Mouse (Mus musculus) large intestine, adult 2 months (tissue): ENCODE measurements around the gene Anapc2. TPM values are rescaled to one million over a fixed set of nuclear protein-coding genes. Genes with fewer than 3 reads are reported as not detected.

Source experiments
- DNase-seq: peaks from one replicate; pipeline ENCODE4 v3.0.0-alpha.2; 2012; ENCODE audit warnings: low read depth, low spot score
- WGBS: fragments of 180-500 bp; shearing (Covaris S2); methylation state at CpG from one replicate; pipeline ENCODE4 v1.1.7; 2018; 5-methylcytosine and 5-hydroxymethylcytosine counted together
- polyA plus RNA-seq: library from polyadenylated mRNA; depleted of rRNA; stranded (reverse); fragments of >200 nt; gene quantifications from 2 replicates; pipeline ENCODE4 v1.2.3, GENCODE M21; 2012

The Anapc2 gene
- polyA plus RNA-seq, 1 experiment = 64.2 TPM

GRCm38 (mm10) chr2:25265897-25266656 is 6.2 kb upstream of the Anapc2 start:
- 31% methylated on average over 6 of the region's 6 CpGs for WGBS
- DNase-seq = peak; percentile 81

GRCm38 (mm10) chr2:25266720-25267119 is 5.6 kb upstream of the Anapc2 start:
- peak; percentile 76 for DNase-seq
- 15% methylated on average over 2 of the region's 2 CpGs for WGBS

DNA sequence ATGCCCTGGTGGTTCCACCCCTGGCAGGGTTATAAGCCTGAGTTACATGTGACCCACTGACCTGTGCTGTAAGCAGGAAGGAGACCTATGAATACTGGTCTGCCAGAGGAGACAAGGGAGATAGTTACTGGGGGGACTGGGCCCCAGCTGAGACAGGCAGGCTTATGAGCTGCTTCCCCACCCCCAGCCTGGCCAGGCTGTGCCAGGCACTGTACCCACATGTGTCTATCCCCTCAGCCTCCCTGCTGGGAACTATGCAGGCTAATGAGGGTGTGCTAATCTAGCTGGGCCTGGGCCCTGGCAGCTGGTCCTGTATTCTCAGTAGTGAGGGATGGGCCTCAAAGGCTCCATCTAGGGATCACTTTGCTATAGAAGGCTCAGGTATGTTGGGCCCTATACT is 5.0 kb upstream of the Anapc2 start:
- DNase-seq = no peak

DNA sequence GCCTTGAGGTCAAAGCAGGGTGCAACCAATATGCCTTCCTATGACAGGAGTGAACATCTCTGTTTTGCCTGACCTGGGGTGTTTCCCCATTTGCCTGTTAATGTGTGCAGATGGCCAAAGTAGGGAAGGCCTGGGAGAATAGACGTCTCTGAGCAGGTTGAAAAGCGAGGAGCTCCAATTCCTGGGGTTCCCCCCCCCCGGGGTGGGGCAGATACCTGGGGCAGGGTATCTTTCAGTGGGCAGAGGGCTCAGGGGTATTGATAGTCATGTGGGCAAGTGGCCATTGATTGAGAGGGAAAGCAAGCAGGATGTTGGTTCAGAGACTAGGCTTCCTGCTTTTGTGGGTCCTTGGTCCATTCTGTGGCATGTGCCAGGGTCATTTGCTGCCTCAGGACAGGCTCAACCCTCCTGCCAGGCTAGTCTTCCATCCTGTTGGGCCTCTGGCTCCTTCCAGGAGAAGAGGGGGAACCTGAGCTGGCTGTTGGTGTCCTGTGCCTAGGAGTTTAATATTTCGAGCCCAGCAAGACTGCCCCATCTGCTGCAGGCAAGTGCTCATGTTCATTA is 4.5 kb upstream of the Anapc2 start:
- 40% methylated on average over 4 of the region's 4 CpGs for WGBS
- DNase-seq = no peak

GRCm38 (mm10) chr2:25272515-25272914 is 237 bp downstream of the Anapc2 start:
- WGBS = 1% methylated on average over 29 of the region's 29 CpGs
- no peak for DNase-seq

GRCm38 (mm10) chr2:25273010-25273409 is 732 bp downstream of the Anapc2 start:
- 24% methylated on average over 16 of the region's 16 CpGs for WGBS

GRCm38 (mm10) chr2:25278928-25279882 is 6.9 kb downstream of the Anapc2 start:
- 34% methylated on average over 13 of the region's 13 CpGs for WGBS
- DNase-seq = peak; percentile 83

More at GRCm38 (mm10) chr2:25273010-25273409, 732 bp downstream of the Anapc2 start:
- DNase-seq = no peak

DNA sequence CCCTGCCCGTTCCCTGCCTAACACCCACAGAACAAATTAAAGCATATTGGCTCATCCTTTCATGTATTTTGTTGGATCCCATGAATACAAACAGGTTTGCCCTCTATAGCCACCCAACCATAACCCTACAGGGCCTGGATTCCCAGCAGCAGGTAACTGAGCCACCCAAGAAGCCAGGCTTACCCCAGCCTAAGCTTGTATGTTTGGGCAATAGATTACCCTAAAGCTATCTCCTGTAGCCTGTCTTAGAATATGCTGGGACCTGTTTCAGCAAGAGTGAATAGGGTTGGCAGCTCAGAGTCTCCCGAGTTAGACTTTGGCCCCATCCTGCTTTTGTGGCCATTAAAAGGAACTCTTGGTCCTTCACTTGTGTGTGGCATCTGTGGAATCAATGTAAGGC is 13.3 kb downstream of the Anapc2 start:
- DNase-seq = no peak
- WGBS = 41% methylated on average over 2 of the region's 2 CpGs

GRCm38 (mm10) chr2:25286314-25286713 is 14.0 kb downstream of the Anapc2 start:
- no peak for DNase-seq

GRCm38 (mm10) chr2:25286837-25287636 is 14.8 kb downstream of the Anapc2 start:
- 16% methylated on average over 7 of the region's 7 CpGs for WGBS

More at GRCm38 (mm10) chr2:25286314-25286713, 14.0 kb downstream of the Anapc2 start:
- 26% methylated on average over 1 of the region's 1 CpGs for WGBS

GRCm38 (mm10) chr2:25287927-25288649 is 15.8 kb downstream of the Anapc2 start, which contains the start of gene Tmem210:
Gene Tmem210, plus strand, starts transcription at chr2:25288145.
- 42% methylated on average over 6 of the region's 6 CpGs for WGBS
- no peak for DNase-seq

More at GRCm38 (mm10) chr2:25286837-25287636, 14.8 kb downstream of the Anapc2 start:
- DNase-seq = no peak

GRCm38 (mm10) chr2:25288734-25289345 is 16.6 kb downstream of the Anapc2 start:
- DNase-seq = no peak
- 67% methylated on average over 7 of the region's 7 CpGs for WGBS

- peak; percentile 86 for DNase-seq
Measured at GRCm38 (mm10) chr2:25289651-25290050, 17.4 kb downstream of the Anapc2 start, which contains the start of gene Lrrc26. Gene Lrrc26, plus strand, starts transcription at chr2:25289915.

DNA sequence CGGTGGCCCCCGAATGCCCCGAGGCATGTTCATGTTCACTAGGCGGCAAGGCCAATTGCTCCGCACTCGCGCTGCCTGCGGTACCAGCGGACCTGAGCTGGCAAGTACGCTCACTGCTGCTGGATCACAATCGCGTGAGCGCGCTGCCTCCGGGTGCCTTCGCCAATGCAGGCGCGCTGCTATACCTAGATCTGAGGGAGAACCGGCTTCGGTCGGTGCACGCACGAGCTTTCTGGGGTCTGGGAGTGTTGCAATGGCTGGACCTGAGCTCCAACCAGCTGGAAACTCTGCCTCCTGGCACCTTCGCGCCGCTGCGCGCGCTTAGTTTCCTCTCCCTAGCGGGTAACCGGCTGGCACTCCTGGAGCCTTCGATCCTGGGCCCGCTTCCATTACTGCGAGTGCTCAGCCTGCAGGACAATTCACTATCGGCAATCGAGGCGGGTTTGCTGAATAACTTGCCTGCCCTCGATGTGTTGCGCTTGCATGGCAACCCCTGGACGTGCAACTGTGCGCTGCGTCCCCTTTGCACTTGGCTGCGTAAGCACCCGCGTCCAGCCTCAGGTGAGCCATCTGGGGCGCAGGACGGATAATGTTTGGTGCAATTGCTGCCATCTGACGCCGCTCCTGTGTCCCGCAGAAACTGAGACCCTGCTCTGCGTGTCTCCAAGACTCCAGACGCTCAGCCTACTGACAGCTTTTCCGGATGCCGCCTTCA is 18.0 kb downstream of the Anapc2 start:
- DNase-seq = no peak
- 2% methylated on average over 54 of the region's 54 CpGs for WGBS

More at GRCm38 (mm10) chr2:25289651-25290050, 17.4 kb downstream of the Anapc2 start, which contains the start of gene Lrrc26:
- 4% methylated on average over 11 of the region's 11 CpGs for WGBS

GRCm38 (mm10) chr2:25290816-25291130 is 18.5 kb downstream of the Anapc2 start:
- WGBS = under 1% methylated on average over 18 of the region's 18 CpGs

DNA sequence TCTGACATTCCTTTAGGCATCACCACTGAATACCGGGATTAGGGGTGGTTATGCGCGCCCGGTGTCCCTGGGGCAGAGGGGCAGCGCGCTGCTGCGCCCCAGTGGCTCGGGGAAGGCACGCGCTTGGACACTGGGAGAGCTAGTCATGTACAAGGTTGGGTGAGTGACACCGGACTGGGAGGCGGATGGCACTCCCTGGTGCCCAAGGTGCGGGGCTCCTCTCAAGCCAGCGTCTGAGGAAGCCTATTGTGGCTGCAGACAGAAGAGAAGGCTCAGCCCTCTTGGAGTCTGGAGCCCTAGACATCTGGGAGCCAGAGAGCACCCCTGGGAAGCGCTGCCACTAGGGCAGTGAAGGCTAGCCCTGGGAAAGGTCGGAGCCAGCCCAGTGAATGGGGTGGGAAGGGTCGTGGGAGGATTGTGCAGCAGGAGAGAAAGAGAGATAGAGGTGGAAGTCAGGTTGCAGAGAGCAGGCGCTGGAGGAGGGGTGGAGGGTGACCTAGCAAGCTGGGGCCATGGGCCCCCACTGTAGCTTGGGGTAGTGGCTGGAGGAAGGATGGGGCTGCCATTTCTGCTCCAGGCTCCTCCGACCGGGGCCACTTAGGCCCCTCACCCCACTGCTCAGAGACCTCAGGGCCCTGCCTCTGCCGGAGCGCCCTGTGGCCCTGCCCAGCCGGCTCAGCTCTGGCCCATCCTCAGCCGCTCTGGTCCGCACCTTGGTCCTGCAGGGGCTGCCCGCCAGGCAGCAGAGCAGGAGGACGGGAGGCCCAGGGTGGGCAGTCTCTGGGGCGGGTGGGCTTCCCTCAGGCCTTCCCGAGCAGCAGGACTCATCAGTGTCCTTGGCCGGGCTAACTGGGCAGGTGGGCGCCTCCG is 19.1 kb downstream of the Anapc2 start:
- WGBS = 6% methylated on average over 32 of the region's 32 CpGs
- DNase-seq = no peak

More at GRCm38 (mm10) chr2:25290816-25291130, 18.5 kb downstream of the Anapc2 start:
- DNase-seq = no peak
